8 mouse cellular contexts compared by ENCODE assay signal in the genomic region with DNA sequence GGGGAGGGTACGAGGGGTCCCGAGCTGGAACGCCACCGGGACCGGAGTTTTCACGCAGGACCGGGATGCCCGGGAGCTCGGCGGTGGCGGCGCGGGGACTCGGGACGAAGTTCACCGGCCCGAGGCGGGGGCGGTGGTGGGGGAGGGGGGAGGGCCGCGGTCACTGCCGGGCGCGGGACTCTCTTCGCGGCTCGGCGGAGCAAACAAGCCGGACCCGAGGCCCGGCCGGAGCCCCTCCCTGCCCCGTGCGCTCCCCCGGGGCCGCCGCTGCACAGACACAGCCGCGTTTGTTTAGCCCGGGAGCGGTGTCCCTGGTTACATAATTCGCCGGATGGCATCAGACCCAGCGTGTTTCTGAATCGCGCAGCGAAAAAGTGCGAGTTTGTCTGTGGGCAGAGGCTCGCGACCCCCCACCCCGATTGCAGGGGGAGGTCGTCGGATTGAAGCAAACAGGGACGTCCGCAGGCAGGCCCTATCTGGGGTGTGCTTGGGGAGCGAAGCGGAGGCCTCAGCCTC. TPM values are rescaled to one million over a fixed set of nuclear protein-coding genes. Genes with fewer than 3 reads are reported as not detected.
A peak's percentile ranks its signal among the peaks of the same experiment; 100 is the strongest.
DNase-seq lines count a peak whose midpoint lies in the region; ATAC-seq and TF ChIP-seq lines count a peak whose summit lies in the region.

No protein-coding gene starts in this region.

- H3K36me3 ChIP-seq in heart, adult 2 months (ENCODE audit: control insufficient read depth, insufficient read depth, low read length): no peaks in the 10 kb centered on the region; the same call in 1 of the 2 replicates
- no peaks in the 10 kb centered on the region for H3K36me3 ChIP-seq in kidney, embryonic 15.5 days
- H3K36me3 ChIP-seq in liver, embryonic 15.5 days (replicated peaks): no peaks in the 10 kb centered on the region

- no peaks in the 10 kb centered on the region for H3K9me3 ChIP-seq in kidney, embryonic 15.5 days (replicated peaks)
- no peaks in the 10 kb centered on the region for H3K9me3 ChIP-seq in liver, embryonic 15.5 days (replicated peaks)

- peaks cover 9% of the 10 kb centered on the region for H3K79me2 ChIP-seq in heart, adult 2 months (replicated peaks; ENCODE audit: control insufficient read depth, insufficient read depth, low read length)

- TF ChIP-seq POLR2A in heart, adult 2 months (IDR thresholded peaks at IDR 0.05; ENCODE audit: insufficient read depth, low read depth, low read length): no peak
- TF ChIP-seq POLR2A in olfactory bulb, adult 2 months (IDR thresholded peaks at IDR 0.05; ENCODE audit: insufficient read depth, low read depth, low read length): no peak; the same call in 1 of the 2 replicates

- H3K27ac ChIP-seq in heart, adult 2 months: peak overlapping the region; percentile 100
- peak overlapping the region; percentile 100 for H3K27ac ChIP-seq in kidney, embryonic 15.5 days
- H3K27ac ChIP-seq in liver, embryonic 15.5 days (replicated peaks): peak overlapping the region; percentile 93
- H3K27ac ChIP-seq in olfactory bulb, adult 2 months (ENCODE audit: insufficient read depth, low read depth, low read length): peak overlapping the region; percentile 98

- peaks cover 23% of the 10 kb centered on the region for H3K4me1 ChIP-seq in heart, adult 2 months (ENCODE audit: control insufficient read depth, insufficient read depth, low read length)
- H3K4me1 ChIP-seq in kidney, embryonic 15.5 days: peaks cover 65% of the 10 kb centered on the region
- H3K4me1 ChIP-seq in liver, embryonic 15.5 days (replicated peaks): peaks cover 69% of the 10 kb centered on the region
- peaks cover 28% of the 10 kb centered on the region for H3K4me1 ChIP-seq in olfactory bulb, adult 2 months (ENCODE audit: control insufficient read depth, insufficient read depth, low read length)

- TF ChIP-seq CTCF in heart, adult 2 months (IDR thresholded peaks at IDR 0.05): no peak
- no peak for TF ChIP-seq CTCF in olfactory bulb, adult 2 months (IDR thresholded peaks at IDR 0.05; ENCODE audit: insufficient read depth, low read depth, low read length)

- peak overlapping the region; percentile 88 for H3K4me3 ChIP-seq in heart, adult 2 months
- peak overlapping the region; percentile 90 for H3K4me3 ChIP-seq in kidney, embryonic 15.5 days (replicated peaks)
- H3K4me3 ChIP-seq in liver, embryonic 15.5 days (replicated peaks): peak overlapping the region; percentile 87
- peak overlapping the region; percentile 75 for H3K4me3 ChIP-seq in olfactory bulb, adult 2 months (ENCODE audit: insufficient read depth, low read depth, low read length)

- intact Hi-C loops in heart, adult 2 months (cut with DNase I): no loop called here

- peak overlapping the region; percentile 98 for H3K9ac ChIP-seq in heart, adult 2 months (ENCODE audit: low read depth, low read length)
- peak overlapping the region; percentile 94 for H3K9ac ChIP-seq in kidney, embryonic 15.5 days
- peak overlapping the region; percentile 87 for H3K9ac ChIP-seq in liver, embryonic 15.5 days

- H3K27me3 ChIP-seq in heart, adult 2 months (ENCODE audit: control insufficient read depth, insufficient read depth, low read length): no peaks in the 10 kb centered on the region
- H3K27me3 ChIP-seq in kidney, embryonic 15.5 days: no peaks in the 10 kb centered on the region
- peaks cover 19% of the 10 kb centered on the region for H3K27me3 ChIP-seq in liver, embryonic 15.5 days

- DNase-seq in ovary, postnatal 14 days (ENCODE audit: low spot score): peak; percentile 33
- DNase-seq in ovary, postnatal 10 days (ENCODE audit: low spot score): no peak
- peak; percentile 67 to 70 for DNase-seq in cerebellum, postnatal 14 days
- DNase-seq in heart, adult 2 months: peak; percentile 68 to 69
- DNase-seq in urinary bladder, postnatal 14 days (ENCODE audit: low spot score): no peak

- H3K4me2 ChIP-seq in kidney, embryonic 15.5 days: peak overlapping the region; percentile 90
- H3K4me2 ChIP-seq in liver, embryonic 15.5 days: peak overlapping the region; percentile 84

- TF ChIP-seq EP300 in heart, adult 2 months (IDR thresholded peaks at IDR 0.05; ENCODE audit: insufficient read depth, low read depth, low read length): 0 out of 2 replicates have a peak, but pooled peaks have one; percentile 14

- ATAC-seq in kidney, embryonic 15.5 days (replicated peaks; ENCODE audit: low FRiP score): no peak
- 0 out of 2 replicates have a peak, but pooled peaks have one; percentile 2 for ATAC-seq in liver, embryonic 15.5 days (ENCODE audit: insufficient read depth)

- WGBS in heart, adult 2 months: 0% methylated on average over 48 of the region's 57 CpGs
- under 1% methylated on average over 57 of the region's 57 CpGs for WGBS in kidney, embryonic 15.5 days
- under 1% methylated on average over 55 of the region's 57 CpGs for WGBS in liver, embryonic 15.5 days (ENCODE audit: insufficient replicate concordance)
- under 1% methylated on average over 52 of the region's 57 CpGs for WGBS in olfactory bulb, adult 2 months

RNA-seq across cellular contexts. Expression of a gene that starts 1.2 kb away (rescaled TPM):
- total RNA-seq in heart, adult 2 months (2021): 100 to 1,000 TPM in 1 of 2 experiments, 10 to 100 TPM in 1; 82.2 to 108 TPM
- 85.6 and 114 TPM in 2 replicates for polyA plus RNA-seq in heart, adult 2 months (2012; rRNA removed)
- polyA plus RNA-seq in kidney, embryonic 15.5 days (2015; fragmentation: Nextera tagmentation; extraction: Ambion mirVana): 67.5 and 73.2 TPM in 2 replicates
- 11.3 and 12.9 TPM in 2 replicates for polyA plus RNA-seq in liver, embryonic 15.5 days (2015; fragmentation: Nextera tagmentation; extraction: Ambion mirVana)
- polyA plus RNA-seq in olfactory bulb, adult 2 months (2012; ENCODE audit: insufficient read depth, insufficient read length, low replicate concordance, missing spikeins): not detected in 2 replicates

RNA-seq across cellular contexts. Expression of a gene that starts 20.8 kb away (rescaled TPM):
- total RNA-seq in heart, adult 2 months (2021): under 1 TPM; 0.34 to 0.48 TPM
- 0.26 and 0.29 TPM in 2 replicates for polyA plus RNA-seq in heart, adult 2 months (2012; rRNA removed)
- 0.10 and 0.36 TPM in 2 replicates for polyA plus RNA-seq in kidney, embryonic 15.5 days (2015; fragmentation: Nextera tagmentation; extraction: Ambion mirVana)
- polyA plus RNA-seq in liver, embryonic 15.5 days (2015; fragmentation: Nextera tagmentation; extraction: Ambion mirVana): 0.07 and 0.16 TPM in 2 replicates
- not detected in 2 replicates for polyA plus RNA-seq in olfactory bulb, adult 2 months (2012; ENCODE audit: insufficient read depth, insufficient read length, low replicate concordance, missing spikeins)

RNA-seq across cellular contexts. Expression of a gene that starts 50.9 kb away (rescaled TPM):
- total RNA-seq in heart, adult 2 months (2021): 10 to 100 TPM; 50.8 to 58.7 TPM
- polyA plus RNA-seq in heart, adult 2 months (2012; rRNA removed): 40.0 and 42.4 TPM in 2 replicates
- 96.4 and 99.7 TPM in 2 replicates for polyA plus RNA-seq in kidney, embryonic 15.5 days (2015; fragmentation: Nextera tagmentation; extraction: Ambion mirVana)
- 43.9 and 44.8 TPM in 2 replicates for polyA plus RNA-seq in liver, embryonic 15.5 days (2015; fragmentation: Nextera tagmentation; extraction: Ambion mirVana)
- not detected in 2 replicates for polyA plus RNA-seq in olfactory bulb, adult 2 months (2012; ENCODE audit: insufficient read depth, insufficient read length, low replicate concordance, missing spikeins)

Comparison
In these comparisons a context has a peak if more than half of its experiments do, and no peak if none do; other contexts are left out.
1. DNase-seq: peak in ovary, postnatal 14 days (single experiment), cerebellum, postnatal 14 days (2 of 2) and heart, adult 2 months (2 of 2); none in ovary, postnatal 10 days (single experiment) and urinary bladder, postnatal 14 days (single experiment).
2. Peak in every context shown above with its lines, with median percentiles within 50 percentile points of each other: H3K27ac ChIP-seq, H3K4me3 ChIP-seq and H3K9ac ChIP-seq.